Mouse (Mus musculus) lung, postnatal 4 days (tissue): ENCODE data around the gene Ypel3.
"Not testable (repeated sequence)": the region's sequence is repeated elsewhere in the genome, so short reads cannot be mapped to it uniquely, and the experiment has no call there.

ENCODE experiments used
- DNase-seq, 2 experiments: peaks; one replicate each; pipeline ENCODE4 v3.0.0; 2021

The Ypel3 gene

DNA sequence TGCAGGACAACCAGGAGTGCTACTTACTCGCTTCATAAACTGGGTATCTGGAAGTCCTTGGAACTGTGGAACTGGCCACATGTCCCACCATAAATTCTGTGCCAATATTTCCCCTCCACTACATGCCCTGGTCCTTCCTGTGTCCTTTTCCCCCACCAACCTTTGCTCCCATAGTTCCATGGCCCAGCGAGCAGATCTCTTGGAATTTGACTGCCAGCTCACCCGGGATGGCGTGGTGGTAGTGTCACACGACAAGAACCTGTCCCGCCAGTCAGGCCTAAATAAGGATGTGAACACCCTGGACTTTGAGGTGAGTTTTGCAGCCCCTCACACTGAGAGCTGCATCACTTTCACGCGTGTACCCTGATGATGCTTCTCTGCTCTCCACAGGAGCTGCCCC, 9.8 kb upstream of the Ypel3 start:
- no peak for DNase-seq

DNA sequence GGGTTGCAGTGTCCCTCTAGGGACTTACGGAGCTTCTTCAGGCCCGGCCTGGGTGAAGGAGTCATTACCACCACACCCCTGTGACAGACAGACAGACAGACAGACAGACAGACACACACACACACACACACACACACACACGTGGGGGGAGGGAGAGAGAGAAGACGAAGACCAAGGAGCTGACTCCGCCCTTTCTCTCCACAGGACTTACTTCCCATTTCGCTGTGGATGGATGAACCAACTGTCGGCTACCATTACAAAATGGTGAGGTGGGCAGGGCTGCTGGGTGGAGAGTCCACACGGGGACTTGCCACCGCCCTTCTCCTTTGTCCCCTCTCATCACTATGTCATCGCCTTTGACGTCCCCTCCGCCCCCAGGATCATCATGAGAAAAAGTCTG, 6.0 kb upstream of the Ypel3 start:
- DNase-seq = peak in 1 of 2 experiments; percentile 47

DNA sequence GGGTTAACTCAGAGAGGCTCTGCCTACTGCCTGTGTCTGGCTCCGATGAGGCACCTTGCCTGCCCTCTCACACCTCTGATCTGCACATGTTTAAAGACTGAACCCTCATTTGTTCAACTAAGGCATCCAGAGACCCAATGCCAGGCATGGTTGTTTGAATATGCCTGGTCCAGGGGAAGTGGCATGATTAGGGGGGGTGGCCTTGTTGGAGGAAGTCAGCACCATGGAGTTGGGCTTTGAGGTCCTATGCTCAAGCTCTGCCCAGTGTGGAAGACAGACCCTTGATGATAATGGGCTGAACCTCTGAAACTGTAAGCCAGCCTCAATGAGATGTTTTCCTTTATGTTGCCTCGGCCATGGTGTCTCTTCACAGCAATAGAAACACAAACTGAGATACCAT, 3.4 kb upstream of the Ypel3 start:
- DNase-seq = no peak

DNA sequence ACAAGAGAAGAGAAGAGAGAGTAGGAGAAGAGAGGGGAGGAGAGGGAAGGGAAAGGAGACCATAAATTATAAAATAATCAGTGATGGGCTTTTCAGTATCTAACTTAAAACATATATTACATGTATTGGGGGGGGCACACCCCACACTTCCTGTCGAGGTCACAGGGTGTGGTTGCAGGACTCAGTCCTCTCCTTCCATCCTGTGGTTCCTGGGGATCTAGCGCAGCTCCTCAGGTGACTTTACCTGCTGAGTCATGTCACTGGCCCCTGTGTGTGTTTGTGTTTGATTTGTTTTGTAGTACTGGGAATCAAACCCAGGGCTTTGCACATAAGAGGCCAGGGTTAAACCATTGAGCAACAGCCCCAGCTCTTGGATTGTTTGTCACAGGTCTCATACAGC, 2.3 kb upstream of the Ypel3 start:
- DNase-seq = no peak

DNA sequence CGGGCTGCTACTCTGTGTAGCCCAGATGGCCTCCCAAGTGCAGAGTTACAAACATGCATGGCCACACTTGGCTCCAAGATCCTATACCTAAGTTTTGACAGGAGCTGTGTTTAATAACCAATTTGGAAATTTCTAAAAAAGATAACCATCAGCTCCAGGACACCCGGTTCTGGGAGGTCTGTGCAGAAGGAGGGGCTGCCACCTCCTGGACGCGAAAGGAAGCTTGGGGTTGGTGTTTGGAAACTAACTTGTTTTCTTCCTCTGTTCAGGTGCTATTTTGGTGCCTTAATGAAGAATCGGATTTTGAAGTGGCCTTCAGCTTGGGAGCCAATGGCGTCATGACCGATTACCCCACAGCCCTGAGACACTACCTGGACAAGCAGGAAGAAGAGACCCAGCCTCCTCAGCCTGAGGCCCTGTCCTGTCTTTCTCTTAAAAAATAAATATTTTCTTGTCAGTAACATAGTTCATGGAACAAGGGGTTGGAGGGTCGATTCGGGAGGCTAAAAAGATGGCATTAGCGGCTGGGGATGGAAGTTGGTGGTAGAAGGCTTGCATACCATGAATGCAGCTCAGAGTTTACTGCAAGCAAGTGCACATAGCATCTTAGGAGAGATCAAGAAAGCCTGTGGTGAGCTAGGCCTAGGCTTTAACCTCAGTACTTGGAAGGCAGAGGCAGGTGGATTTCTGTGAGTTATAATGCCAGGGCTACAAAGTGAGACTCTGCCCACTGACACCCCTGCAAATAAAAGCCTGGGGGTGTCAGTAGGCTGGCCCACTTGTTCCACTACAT, 1.4 kb upstream of the Ypel3 start:
- DNase-seq = no peak

DNA sequence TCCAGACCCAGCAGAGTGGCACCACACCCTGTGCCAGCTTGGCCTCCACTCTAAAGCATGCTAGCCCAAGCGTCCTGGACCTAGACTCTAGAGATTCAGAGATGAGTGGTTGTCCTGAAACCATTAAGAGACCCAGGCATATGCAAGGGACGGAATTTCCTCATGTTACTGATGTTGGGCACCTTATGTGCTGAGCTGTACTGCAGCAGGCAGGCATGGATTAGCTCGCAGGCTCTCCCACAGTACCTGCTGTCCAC, 849 bp upstream of the Ypel3 start:
- DNase-seq = peak in 1 of 2 experiments; percentile 69

DNA sequence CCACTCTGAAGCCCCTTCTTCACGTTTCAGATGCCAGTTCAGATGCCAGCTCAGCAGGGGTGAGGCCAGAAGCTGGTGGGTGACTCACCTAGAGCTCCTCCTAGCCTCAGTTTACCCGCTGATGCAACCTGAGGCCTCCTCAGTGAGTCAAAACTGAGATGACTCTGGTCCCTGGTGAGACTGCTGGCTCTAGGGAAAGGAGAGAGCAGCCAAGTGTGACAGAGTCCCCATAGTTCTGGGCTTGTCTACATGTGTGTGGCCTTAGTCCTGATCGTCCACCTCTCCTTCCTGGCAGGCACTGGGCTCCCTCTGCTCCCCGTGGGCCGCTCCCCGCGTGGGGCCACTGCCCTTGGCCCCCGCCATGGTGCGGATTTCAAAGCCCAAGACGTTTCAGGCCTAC, 721 bp downstream of the Ypel3 start:
- no peak for DNase-seq

DNA sequence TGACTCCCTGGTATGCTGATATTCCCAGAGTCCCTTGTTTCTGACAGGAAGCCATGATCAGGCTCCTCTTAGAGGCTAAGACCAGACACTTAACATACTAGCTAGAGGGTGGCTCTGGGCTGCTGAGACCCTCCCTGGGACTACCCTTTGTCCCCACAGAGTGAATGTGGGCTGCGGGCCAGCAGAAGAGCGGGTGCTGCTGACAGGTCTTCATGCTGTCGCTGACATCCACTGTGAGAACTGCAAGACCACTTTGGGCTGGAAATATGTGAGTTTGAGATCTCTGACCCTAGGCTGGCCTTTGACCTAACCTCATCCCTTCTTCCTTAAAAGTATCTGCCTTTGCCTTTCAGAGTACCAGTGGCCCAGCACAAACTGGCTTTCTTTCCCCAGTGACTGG, 1.4 kb downstream of the Ypel3 start:
- peak in 1 of 2 experiments; percentile 57 for DNase-seq

DNA sequence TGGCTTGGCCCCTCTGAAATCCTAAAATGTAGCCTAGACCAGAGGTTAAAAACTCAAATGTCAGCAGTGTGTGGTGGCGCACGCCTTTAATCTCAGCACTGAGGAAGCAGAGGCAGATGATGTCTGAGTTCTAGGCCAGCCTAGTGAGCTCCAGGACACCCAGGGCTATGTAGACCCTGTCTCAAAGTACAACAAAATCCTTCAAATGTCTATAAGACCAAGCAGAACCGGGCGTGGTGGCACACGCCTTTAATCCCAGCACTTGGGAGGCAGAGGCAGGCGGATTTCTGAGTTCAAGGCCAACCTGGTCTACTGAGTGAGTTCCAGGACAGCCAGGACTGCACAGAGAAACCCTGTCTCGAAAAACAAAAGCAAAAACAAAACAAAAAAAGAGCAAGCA, 2.3 kb downstream of the Ypel3 start:
- DNase-seq = not testable (repeated sequence)

DNA sequence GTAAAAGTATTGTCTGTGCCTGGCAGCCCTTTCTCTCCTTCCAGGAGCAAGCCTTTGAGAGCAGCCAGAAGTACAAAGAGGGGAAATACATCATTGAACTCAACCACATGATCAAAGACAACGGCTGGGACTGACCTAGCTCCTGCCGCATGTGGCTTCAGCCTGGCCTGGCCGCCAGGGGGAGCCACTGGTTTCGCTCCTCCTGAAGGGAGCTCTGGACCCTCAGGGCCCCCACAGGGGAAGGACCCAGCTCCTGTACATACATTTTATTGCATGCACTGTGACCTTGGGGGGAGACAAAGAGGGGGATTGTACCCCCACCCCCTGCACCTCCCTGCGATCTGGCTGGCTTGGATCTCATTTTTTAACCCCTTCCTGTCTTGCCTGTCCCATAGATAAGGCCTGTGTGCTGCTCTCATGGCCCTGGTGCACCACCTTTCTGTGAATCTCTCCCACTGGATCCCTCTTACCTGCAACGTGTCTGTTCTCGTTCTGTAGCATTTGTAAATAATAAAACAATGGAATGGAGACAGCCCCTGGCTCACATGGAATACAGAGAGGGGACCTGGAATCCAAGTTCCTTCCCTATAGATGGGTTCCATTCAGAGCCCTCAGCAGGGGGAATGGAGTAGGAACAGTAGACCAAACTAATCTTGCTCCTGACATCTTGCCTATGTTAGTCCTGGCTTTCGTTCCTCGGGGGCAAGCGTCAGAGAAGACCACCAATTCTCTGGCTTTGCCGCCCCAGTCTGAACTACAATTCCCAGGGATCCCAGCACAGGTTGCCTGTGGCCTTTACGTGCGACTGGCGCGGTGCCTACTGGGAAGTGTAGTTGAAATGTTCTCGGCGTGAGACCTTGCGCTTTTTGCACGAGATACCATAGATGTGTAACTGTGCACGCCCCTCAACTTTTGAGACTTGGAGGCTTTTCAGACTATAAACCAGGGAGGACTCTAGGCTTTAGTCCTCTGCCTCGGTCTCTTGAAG, 3.5 kb downstream of the Ypel3 start:
- DNase-seq = peak; percentile 92

DNA sequence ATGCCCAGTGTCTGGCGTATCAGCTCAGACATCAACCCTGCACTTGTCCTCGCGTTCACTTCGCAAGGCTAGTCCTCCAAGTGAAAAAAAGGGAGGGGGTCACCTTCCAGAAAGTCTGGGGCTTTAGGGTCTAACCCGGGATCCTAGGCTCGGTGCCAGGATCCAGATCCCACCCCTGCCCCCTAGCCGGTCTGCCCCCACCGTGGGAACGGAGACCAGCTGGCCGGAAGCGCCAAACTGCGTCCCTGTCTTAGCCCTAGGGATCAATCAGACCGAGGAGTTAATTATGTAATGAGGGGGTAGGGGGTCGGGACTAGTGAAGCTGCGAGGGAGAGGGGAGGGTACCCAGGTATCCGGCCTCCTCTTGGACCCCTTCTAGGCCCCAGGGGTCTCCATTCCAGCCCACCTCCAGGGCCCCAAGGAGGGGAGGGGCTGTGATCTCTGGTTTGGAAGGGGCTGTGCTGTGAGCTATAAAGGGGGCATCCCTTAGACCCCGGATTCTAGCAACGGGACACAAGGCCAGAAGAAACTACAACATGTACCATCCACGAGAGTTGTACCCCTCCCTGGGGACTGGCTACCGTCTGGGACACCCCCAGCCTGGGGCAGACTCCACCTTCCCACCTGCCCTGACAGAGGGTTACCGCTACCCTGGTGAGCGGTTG, 4.3 kb downstream of the Ypel3 start, which contains the start of gene Tbx6:
Tbx6 (plus strand) TSS at position 513 of the 665 bp plus-strand sequence.
- DNase-seq = peak in 1 of 2 experiments; percentile 60

DNA sequence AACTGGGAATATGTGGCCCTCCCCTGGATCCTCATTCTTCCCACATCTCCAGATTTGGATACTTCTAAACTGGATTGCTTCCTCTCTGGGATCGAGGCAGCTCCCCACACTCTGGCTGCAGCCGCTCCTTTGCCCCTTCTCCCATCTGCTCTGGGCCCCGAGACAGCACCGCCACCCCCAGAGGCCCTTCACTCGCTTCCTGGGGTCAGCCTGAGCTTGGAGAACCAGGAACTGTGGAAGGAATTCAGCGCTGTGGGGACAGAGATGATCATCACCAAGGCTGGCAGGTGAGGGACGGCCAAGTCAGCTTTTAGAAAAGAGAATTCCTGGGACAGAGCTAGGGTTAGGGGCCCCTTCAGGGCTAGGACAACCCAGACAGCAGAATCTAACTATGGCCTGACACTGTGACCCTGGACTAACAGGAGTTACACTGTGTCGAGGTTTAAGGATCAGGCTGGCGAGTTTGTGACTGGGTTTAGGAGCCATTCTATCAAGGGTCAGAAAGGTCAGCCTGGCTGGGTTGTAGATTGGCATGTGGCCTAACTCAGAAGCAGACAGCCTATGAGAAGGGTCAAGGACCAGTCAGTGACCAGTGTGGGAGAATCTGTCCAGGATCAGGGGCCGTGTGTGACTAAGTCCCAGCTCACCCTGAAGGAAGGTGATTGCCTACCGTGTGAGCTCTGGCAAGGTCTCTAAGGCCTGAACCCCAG, 5.1 kb downstream of the Ypel3 start:
- DNase-seq = no peak

DNA sequence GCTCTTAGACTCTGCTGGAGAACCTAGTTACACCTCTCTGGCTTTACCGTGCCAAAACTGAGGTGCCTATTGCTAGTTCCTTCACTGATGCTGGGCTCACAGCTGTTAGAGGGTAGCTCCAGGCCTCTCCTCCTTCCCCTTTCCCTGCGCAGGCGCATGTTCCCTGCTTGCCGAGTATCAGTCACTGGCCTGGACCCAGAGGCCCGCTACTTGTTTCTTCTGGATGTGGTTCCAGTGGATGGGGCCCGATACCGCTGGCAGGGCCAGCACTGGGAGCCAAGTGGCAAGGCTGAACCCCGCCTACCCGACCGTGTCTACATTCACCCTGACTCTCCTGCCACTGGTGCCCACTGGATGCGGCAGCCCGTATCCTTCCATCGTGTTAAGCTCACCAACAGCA, 5.9 kb downstream of the Ypel3 start:
- DNase-seq = no peak

DNA sequence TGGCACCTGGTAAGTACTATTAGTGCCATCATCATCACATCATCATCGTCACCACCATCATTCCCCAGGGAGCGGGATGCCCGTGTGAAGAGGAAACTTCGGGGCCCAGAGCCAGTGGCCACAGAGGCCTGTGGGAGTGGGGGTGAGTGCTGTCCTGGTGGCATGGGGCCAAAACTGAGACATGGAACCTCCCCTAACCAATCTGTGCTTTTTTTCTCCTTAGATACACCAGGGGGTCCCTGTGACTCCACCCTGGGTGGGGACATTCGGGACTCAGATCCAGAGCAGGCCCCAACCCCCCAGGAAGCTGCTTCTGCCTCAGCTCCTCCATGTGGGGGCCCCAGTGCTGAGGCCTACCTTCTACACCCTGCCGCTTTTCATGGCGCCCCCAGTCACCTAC, 7.7 kb downstream of the Ypel3 start:
- peak in 1 of 2 experiments; percentile 23 for DNase-seq

DNA sequence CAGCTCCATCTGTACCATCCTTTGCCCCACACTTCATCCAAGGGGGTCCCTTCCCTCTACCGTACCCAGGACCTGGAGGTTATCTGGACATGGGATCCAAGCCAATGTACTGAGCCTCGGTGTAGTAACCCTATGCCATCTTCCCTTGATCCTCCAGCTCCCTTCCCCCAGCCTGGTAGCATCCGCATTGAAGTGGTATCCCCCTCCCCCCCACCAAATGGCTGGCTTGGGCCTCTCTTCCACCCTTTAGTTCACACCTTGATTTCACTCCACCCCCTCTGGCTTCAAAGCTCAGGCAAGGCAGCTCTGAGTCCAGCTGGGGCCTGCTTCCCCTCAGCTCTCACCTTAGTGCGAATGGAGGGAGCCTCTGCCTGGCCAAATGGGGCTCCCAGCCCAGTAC, 8.3 kb downstream of the Ypel3 start:
- no peak for DNase-seq

DNA sequence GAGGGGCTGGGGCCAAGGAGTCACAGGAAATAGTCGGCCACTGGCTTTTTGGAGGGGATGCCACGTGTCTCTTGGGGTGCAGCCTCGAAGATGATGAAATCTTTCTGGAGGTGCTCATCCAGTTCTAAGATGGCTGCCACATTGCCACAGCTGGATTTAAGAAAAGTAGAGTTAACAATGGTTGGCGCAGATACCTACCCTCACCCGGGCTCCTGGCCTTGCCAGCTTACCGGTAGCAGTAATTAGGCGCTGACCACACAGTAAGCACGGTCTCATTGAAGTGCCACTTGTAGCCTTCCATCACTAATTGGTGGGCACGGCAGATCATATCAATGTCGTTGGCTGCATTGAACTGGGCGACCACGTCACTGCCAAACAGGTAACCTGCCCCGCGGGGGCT, 9.4 kb downstream of the Ypel3 start:
- DNase-seq = no peak

DNA sequence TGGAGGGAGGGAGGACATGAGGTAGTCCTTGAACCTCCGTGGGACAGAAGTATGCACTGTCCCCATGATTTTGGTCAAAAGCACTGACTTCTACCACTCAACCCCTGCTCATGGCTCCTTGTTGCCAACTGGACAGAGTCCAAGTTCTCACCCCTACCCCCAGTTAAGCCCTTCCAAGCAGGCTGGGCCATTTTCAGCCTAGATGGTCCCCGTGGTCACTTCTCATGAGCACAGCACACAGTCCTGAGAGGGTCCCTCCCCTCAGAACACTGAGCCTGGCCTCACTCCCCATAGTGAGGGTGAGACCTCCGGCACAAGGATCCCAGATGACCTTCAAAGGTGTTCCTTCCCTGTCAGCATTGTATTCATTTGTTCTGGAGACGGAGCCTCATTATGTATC, 12.4 kb downstream of the Ypel3 start:
- no peak for DNase-seq

DNA sequence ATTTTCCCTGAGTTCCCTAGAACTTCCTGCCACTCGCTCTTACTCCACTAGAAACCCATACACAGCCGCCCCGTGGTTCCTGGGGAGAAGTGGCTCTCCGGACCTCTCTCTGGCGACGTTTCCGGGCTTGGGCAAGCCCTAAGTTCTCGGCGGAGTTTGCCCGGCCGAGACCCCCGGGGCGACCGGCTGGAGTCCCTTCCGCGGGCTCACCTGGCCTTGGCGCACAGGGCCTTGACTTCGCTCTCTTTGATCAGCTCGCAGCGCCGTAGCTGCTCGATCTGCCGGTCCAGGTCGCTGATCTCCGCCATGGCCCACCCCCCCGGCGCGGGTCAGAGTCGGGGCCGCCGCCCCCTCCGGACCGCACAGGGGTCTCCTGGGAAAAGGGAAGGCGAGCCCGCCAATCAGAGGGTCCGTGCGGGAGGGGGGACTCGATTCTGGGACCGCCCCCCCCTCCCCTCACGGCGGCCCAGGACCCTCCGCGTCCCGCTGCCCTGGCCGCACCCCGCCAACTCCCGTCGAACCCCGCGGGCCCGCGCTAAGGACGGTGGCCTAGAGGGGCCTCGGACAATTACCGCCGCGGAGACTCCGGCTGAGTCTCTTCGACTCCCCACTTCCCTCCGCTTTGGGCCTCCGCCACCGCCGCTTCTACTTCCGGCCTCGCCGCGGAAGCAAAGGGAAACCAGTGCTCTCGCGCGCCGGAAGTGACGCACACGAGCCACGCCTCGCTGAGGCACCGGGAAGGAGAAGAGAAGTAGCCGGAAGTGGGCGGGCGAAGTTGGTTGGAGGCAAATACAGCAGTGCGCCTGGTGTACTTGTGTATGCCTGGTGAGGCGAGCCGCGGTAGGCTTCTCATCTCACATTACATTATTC, 15.3 kb downstream of the Ypel3 start, which contains the start of gene Ppp4c:
Ppp4c (minus strand) TSS at position 646 of the 870 bp plus-strand sequence.
- DNase-seq = peak; percentile 98 to 99

DNA sequence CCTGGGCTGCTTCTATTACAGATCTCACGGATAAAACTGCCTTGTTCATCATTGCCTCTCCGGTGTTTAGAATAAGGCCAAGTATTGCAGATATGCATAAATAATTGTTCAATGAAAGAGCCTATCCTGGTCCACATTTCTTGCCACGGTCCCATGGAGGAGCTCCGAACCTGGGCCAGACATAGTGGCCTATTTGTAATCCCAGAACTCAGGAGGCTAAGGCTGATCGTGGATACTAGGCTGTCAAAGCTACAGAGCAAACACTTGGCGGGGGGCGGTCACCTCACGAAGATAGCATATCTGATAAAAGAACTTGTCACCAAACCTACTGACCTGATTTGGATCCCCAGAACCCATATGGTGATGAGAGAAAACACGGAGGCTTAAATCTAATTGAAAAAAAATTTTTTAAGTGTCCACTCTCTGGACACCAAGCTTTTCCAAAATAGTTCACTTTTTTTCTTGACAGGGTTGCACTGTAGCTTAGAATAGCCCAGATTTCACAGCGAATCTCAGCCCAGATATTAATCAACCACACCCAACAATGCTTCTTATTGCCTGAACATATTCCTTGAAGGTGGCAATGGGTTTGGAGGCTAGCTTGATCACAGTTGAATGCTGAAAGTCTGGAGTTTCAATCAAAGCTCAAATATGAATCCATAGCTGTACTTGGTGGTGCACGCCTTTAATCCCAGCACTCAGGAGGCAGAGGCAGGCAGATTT, 16.1 kb downstream of the Ypel3 start:
- DNase-seq = no peak

DNA sequence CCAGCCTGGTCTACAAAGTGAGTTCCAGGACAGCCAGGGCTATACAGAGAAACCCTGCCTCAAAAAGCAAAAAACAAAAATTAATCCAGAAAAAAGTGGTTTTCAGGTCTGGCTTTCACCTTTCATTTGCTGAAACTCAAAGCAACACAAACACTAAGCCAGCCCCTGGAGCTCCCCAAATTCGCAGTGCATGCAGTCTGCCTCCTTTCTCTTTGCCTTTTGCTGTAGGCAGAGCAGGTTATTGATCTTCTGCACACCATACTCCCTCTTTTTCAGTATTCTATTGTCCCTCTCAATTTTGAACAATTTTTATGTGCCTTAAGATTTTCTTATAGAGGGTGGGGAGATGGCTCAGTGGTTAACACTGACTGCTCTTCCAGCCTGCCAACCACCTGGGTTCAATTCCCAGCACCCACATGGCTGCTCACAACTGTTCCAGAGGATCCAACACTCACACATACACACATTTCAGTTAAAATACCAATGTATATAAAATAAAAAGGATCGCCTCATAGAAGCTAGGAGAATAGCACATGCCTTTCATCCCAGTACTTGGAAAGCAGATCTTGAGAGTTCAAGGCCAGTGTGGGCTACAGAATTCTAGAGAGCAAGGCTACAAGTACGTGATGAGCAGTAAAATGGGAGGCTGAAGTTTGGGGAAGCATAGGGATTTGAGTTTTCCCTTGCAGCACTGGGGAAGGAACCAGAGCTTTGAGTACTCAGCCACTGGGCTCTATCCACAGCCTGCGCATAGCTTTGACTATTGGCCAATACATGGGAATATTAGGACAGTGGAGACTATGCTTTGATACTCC, 16.9 kb downstream of the Ypel3 start:
- DNase-seq = no peak
